Mouse (Mus musculus): Measurements from ENCODE around the gene Nf1. TPM values are rescaled to one million over a fixed set of nuclear protein-coding genes. Genes with fewer than 3 reads are reported as not detected.

Gene Nf1
- polyA plus RNA-seq, 1 experiment, result 39.7 TPM

- DNase-seq (ENCODE audit: extremely low spot score in 1 of 2, low spot score in 1 of 2), result no peak
Measured at GRCm38 (mm10) chr11:79327106-79327505, 12.4 kb upstream of the Nf1 start.

- no peak for DNase-seq (ENCODE audit: extremely low spot score in 1 of 2, low spot score in 1 of 2)
Measured at GRCm38 (mm10) chr11:79328060-79328459, 11.4 kb upstream of the Nf1 start.

GRCm38 (mm10) chr11:79329585-79329984 lies 9.9 kb upstream of the Nf1 start:
- DNase-seq (ENCODE audit: extremely low spot score in 1 of 2, low spot score in 1 of 2), result no peak

GRCm38 (mm10) chr11:79335077-79335476 lies 4.4 kb upstream of the Nf1 start:
- no peak for DNase-seq (ENCODE audit: extremely low spot score in 1 of 2, low spot score in 1 of 2)

- DNase-seq (ENCODE audit: extremely low spot score in 1 of 2, low spot score in 1 of 2), result no peak
Measured at GRCm38 (mm10) chr11:79336722-79337267, 2.7 kb upstream of the Nf1 start.

- DNase-seq (ENCODE audit: extremely low spot score in 1 of 2, low spot score in 1 of 2), result peak in 1 of 2 experiments; percentile 4
Measured at GRCm38 (mm10) chr11:79338621-79339020, 872 bp upstream of the Nf1 start.

GRCm38 (mm10) chr11:79339808-79340781 lies 602 bp downstream of the Nf1 start:
- peak in 1 of 2 experiments; percentile 28 for DNase-seq (ENCODE audit: extremely low spot score in 1 of 2, low spot score in 1 of 2)

- no peak for DNase-seq (ENCODE audit: extremely low spot score in 1 of 2, low spot score in 1 of 2)
Measured at GRCm38 (mm10) chr11:79356995-79357394, 17.5 kb downstream of the Nf1 start.

- no peak for DNase-seq (ENCODE audit: extremely low spot score in 1 of 2, low spot score in 1 of 2)
Measured at GRCm38 (mm10) chr11:79357397-79357796, 17.9 kb downstream of the Nf1 start.

- no peak for DNase-seq (ENCODE audit: extremely low spot score in 1 of 2, low spot score in 1 of 2)
Measured at GRCm38 (mm10) chr11:79364956-79365355, 25.5 kb downstream of the Nf1 start.

- no peak for DNase-seq (ENCODE audit: extremely low spot score in 1 of 2, low spot score in 1 of 2)
Measured at GRCm38 (mm10) chr11:79366284-79366683, 26.8 kb downstream of the Nf1 start.

GRCm38 (mm10) chr11:79373031-79373430 lies 33.5 kb downstream of the Nf1 start:
- no peak for DNase-seq (ENCODE audit: extremely low spot score in 1 of 2, low spot score in 1 of 2)

GRCm38 (mm10) chr11:79398336-79398735 lies 58.8 kb downstream of the Nf1 start:
- DNase-seq (ENCODE audit: extremely low spot score in 1 of 2, low spot score in 1 of 2), result peak; percentile 31 to 96

- no peak for DNase-seq (ENCODE audit: extremely low spot score in 1 of 2, low spot score in 1 of 2)
Measured at GRCm38 (mm10) chr11:79403625-79404319, 64.3 kb downstream of the Nf1 start.

- DNase-seq (ENCODE audit: extremely low spot score in 1 of 2, low spot score in 1 of 2), result no peak
Measured at GRCm38 (mm10) chr11:79413761-79414513, 74.4 kb downstream of the Nf1 start.

GRCm38 (mm10) chr11:79422496-79422895 lies 83.0 kb downstream of the Nf1 start:
- no peak for DNase-seq (ENCODE audit: extremely low spot score in 1 of 2, low spot score in 1 of 2)

GRCm38 (mm10) chr11:79426571-79426970 lies 87.1 kb downstream of the Nf1 start:
- DNase-seq (ENCODE audit: extremely low spot score in 1 of 2, low spot score in 1 of 2), result no peak

- peak in 1 of 2 experiments; percentile 77 for DNase-seq (ENCODE audit: extremely low spot score in 1 of 2, low spot score in 1 of 2)
Measured at GRCm38 (mm10) chr11:79427638-79428037, 88.1 kb downstream of the Nf1 start.

GRCm38 (mm10) chr11:79435252-79435651 lies 95.8 kb downstream of the Nf1 start:
- DNase-seq (ENCODE audit: extremely low spot score in 1 of 2, low spot score in 1 of 2), result no peak

- DNase-seq (ENCODE audit: extremely low spot score in 1 of 2, low spot score in 1 of 2), result no peak
Measured at GRCm38 (mm10) chr11:79448361-79448760, 108.9 kb downstream of the Nf1 start.

GRCm38 (mm10) chr11:79452966-79453365 lies 113.5 kb downstream of the Nf1 start:
- DNase-seq (ENCODE audit: extremely low spot score in 1 of 2, low spot score in 1 of 2), result no peak

Measured in frontal cortex, adult 2 months (tissue).